Mouse (Mus musculus) lung, postnatal 14 days (tissue): ENCODE results near the gene Zfr.
"Not testable (repeated sequence)": the region's sequence is repeated elsewhere in the genome, so short reads cannot be mapped to it uniquely, and the experiment has no call there.

Source experiments
- DNase-seq: peaks from one replicate; pipeline ENCODE4 v3.0.0; 2021

Gene Zfr

GRCm38 (mm10) chr15:12195966-12196365 is 78.3 kb downstream of the Zfr start:
- DNase-seq: no peak

- DNase-seq: peak; percentile 83
These were observed 79.0 kb downstream of the Zfr start for GRCm38 (mm10) chr15:12196410-12197191.

- DNase-seq: no peak
These were observed 79.7 kb downstream of the Zfr start for GRCm38 (mm10) chr15:12197361-12197760.

- DNase-seq: no peak
These were observed 82.4 kb downstream of the Zfr start for GRCm38 (mm10) chr15:12200021-12200420.

- DNase-seq: no peak
These were observed 84.2 kb downstream of the Zfr start for GRCm38 (mm10) chr15:12201856-12202255.

GRCm38 (mm10) chr15:12202456-12202855 is 84.8 kb downstream of the Zfr start:
- DNase-seq: no peak

- DNase-seq: not testable (repeated sequence)
These were observed 85.4 kb downstream of the Zfr start for GRCm38 (mm10) chr15:12203008-12203407.

- DNase-seq: no peak
These were observed 86.1 kb downstream of the Zfr start for GRCm38 (mm10) chr15:12203512-12204318.

- DNase-seq: peak; percentile 100
These were observed 86.9 kb downstream of the Zfr start, which contains the start of gene Mtmr12 for GRCm38 (mm10) chr15:12204319-12205159. TSS of gene Mtmr12 (plus strand) at chr15:12205028.

- DNase-seq: no peak
These were observed 87.7 kb downstream of the Zfr start for GRCm38 (mm10) chr15:12205160-12205901.

- no peak for DNase-seq
These were observed 88.4 kb downstream of the Zfr start for GRCm38 (mm10) chr15:12205902-12206645.

GRCm38 (mm10) chr15:12206646-12207222 is 89.1 kb downstream of the Zfr start:
- no peak for DNase-seq

- DNase-seq: no peak
These were observed 90.0 kb downstream of the Zfr start for GRCm38 (mm10) chr15:12207556-12208090.

- DNase-seq: no peak
These were observed 93.9 kb downstream of the Zfr start for GRCm38 (mm10) chr15:12211577-12211976.

- DNase-seq: no peak
These were observed 94.6 kb downstream of the Zfr start for GRCm38 (mm10) chr15:12212266-12212665.

GRCm38 (mm10) chr15:12214531-12215414 is 97.1 kb downstream of the Zfr start:
- DNase-seq: no peak

GRCm38 (mm10) chr15:12215415-12215718 is 97.7 kb downstream of the Zfr start:
- DNase-seq: no peak

GRCm38 (mm10) chr15:12216119-12216518 is 98.5 kb downstream of the Zfr start:
- DNase-seq: no peak

GRCm38 (mm10) chr15:12216798-12217197 is 99.2 kb downstream of the Zfr start:
- no peak for DNase-seq

- not testable (repeated sequence) for DNase-seq
These were observed 99.7 kb downstream of the Zfr start for GRCm38 (mm10) chr15:12217332-12217731.
